Mouse (Mus musculus): ENCODE data around the gene Dmc1. TPM values are rescaled to one million over a fixed set of nuclear protein-coding genes. Genes with fewer than 3 reads are reported as not detected.
A peak's percentile ranks its signal among the peaks of the same experiment; 100 is the strongest.

The Dmc1 gene
- total RNA-seq, 1 experiment from 2014 or later = 2.8 TPM

DNA sequence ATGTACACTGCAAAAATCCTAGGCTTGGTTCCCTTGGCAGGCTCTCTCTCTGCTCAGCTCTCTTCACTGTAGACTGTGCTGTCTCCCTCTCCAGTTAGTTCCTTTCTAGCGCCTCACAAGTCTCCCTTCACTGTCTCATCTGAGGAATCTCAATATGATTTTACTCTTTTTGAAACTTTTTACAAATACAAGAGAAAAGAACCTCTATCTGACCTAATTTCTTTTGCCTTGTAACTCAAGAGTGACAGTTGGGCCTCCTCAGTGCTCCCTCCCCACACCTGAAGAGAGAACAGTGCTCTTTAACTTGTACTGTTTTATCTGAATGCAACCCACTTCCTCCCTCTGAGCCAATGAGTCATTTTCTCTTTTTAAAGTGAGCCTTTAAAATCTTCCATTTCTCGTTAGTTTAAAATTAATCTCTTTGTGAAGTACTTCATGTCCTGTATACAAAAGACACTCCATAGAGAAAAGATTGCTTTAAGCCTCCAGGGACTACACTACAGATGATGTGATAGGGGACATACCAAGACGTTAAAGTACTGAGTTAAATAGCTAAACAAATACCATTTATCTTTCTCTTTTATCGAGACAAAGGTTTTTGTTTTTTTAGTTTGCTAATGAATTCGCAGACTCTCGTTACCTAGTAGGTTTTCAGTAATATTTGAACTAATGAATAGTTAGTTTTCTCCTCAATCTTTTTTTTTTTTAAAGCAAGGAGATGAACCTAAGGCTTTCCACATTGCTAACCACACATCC lies 27.1 kb downstream of the Dmc1 start:
- ATAC-seq (replicated peaks in 1 of 2; ENCODE audit: insufficient read depth in 1 of 2, low FRiP score in 2 of 2, low TSS enrichment in 1 of 2, low read depth in 1 of 2, poor library complexity in 2 of 2, severe bottlenecking in 2 of 2) = no peak

- ATAC-seq (replicated peaks in 1 of 2; ENCODE audit: insufficient read depth in 1 of 2, low FRiP score in 2 of 2, low TSS enrichment in 1 of 2, low read depth in 1 of 2, poor library complexity in 2 of 2, severe bottlenecking in 2 of 2) = no peak
Observed at GRCm38 (mm10) chr15:79576947-79577346, 28.0 kb downstream of the Dmc1 start.

DNA sequence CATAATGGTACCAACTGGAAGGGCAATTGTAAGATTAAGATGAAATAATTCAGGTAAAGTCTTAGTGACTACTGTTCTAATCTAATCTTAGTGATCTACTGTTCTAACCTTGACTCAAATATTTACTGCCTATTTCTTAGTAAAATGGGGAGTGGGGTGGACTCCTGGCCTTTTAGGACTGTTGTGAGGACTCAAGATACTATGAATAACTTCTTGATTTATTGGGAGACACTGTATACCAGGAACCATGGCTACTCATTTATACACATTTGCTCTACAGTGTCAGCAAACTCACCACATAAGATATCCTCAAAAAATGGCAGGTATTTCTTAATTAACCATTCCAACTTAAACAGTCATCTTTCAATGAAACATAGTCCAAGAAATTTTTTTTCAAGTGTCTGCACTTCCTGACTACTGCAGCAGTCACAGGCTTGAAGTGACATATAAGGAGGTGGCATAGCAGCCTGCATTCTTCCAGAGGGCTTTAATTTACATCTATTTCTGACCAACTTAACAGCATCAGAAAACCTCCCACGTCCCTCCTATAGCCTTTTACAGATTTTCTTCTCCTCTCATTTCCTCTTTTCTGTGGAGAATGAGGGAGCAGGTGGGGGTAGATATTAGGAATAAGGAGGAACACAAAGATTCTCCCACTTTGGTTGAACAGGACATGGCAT lies 29.2 kb downstream of the Dmc1 start:
- no peak for ATAC-seq (replicated peaks in 1 of 2; ENCODE audit: insufficient read depth in 1 of 2, low FRiP score in 2 of 2, low TSS enrichment in 1 of 2, low read depth in 1 of 2, poor library complexity in 2 of 2, severe bottlenecking in 2 of 2)

- no peak for ATAC-seq (replicated peaks in 1 of 2; ENCODE audit: insufficient read depth in 1 of 2, low FRiP score in 2 of 2, low TSS enrichment in 1 of 2, low read depth in 1 of 2, poor library complexity in 2 of 2, severe bottlenecking in 2 of 2)
Observed at GRCm38 (mm10) chr15:79562417-79562816, 42.5 kb downstream of the Dmc1 start.

- no peak for ATAC-seq (replicated peaks in 1 of 2; ENCODE audit: insufficient read depth in 1 of 2, low FRiP score in 2 of 2, low TSS enrichment in 1 of 2, low read depth in 1 of 2, poor library complexity in 2 of 2, severe bottlenecking in 2 of 2)
Observed at GRCm38 (mm10) chr15:79559649-79560048, 45.3 kb downstream of the Dmc1 start.

- ATAC-seq (replicated peaks in 1 of 2; ENCODE audit: insufficient read depth in 1 of 2, low FRiP score in 2 of 2, low TSS enrichment in 1 of 2, low read depth in 1 of 2, poor library complexity in 2 of 2, severe bottlenecking in 2 of 2) = no peak
Observed at GRCm38 (mm10) chr15:79552566-79552965, 52.3 kb downstream of the Dmc1 start.

GRCm38 (mm10) chr15:79548226-79548625 lies 56.7 kb downstream of the Dmc1 start:
- ATAC-seq (replicated peaks in 1 of 2; ENCODE audit: insufficient read depth in 1 of 2, low FRiP score in 2 of 2, low TSS enrichment in 1 of 2, low read depth in 1 of 2, poor library complexity in 2 of 2, severe bottlenecking in 2 of 2) = no peak

DNA sequence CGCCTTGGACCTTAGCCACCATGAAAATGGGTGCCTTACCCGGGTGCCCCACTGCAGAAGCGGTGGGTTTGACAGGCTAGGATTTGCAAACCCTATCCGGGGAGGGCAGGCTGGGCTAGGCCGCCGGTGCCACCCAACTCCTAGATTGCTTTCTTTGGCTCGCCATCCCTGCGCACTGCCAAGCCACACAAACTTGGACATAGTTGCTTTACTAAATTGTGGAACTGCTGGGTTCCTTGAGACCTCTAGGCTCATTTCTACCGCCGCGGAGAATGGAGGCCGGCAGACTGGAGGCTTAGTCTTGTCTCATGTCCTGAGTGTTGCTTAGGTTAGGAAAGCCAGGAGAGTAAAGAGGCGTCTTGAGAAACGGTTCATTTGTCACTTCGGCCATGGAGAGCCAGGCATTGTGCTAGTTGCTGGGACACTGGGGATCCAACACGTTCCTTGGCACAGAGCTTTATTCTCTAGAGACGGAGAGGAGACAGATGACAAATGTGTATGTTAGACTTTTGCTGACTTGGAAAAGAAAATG lies 57.6 kb downstream of the Dmc1 start:
- no peak for ATAC-seq (replicated peaks in 1 of 2; ENCODE audit: insufficient read depth in 1 of 2, low FRiP score in 2 of 2, low TSS enrichment in 1 of 2, low read depth in 1 of 2, poor library complexity in 2 of 2, severe bottlenecking in 2 of 2)

DNA sequence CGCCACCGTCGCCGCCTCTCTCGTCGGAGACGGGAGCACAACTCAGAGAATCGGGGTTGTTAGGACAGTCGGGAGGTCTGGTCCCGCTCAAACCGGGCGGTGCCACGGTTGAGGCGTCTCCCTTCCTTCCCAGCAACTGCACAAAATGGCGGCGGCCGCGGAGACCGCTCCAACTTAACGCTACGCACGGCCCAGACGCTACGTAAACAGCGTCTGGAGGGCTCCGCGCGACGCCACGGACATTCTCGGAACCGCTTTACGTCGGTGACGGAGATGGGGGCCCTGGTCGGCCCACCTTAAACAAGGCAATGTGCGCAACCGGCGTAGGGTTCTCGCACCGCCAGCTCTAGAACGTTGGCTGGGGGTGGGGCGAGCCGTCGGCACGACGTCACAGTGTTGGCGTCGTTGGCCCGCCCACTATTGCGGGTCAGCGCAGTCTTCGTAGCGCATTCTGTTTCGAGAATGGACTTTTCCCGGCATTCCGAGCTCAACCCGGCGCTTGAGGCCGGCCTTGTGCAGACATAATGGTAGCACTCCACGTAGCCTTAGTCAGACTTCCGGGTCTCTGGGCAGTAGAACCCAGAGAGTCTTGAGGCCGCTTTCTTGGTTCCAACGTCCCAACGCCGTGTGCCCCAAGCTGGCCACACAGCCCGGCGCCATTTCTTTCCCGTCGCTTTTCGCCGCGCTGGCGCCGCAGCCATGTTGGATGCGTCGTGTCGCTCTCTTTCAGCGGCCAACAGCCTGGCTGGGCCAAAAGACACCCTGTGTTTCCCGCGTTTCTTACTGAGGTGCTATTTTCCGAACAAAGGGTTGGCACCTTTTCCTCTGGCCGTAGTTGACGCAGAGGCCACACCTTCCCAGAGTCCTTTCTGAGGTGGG lies 58.3 kb downstream of the Dmc1 start, which contains the start of gene Ddx17:
Ddx17 (minus strand) TSS at position 332 of the 879 bp plus-strand sequence.
- ATAC-seq (replicated peaks in 1 of 2; ENCODE audit: insufficient read depth in 1 of 2, low FRiP score in 2 of 2, low TSS enrichment in 1 of 2, low read depth in 1 of 2, poor library complexity in 2 of 2, severe bottlenecking in 2 of 2) = peak; percentile 96 to 98

DNA sequence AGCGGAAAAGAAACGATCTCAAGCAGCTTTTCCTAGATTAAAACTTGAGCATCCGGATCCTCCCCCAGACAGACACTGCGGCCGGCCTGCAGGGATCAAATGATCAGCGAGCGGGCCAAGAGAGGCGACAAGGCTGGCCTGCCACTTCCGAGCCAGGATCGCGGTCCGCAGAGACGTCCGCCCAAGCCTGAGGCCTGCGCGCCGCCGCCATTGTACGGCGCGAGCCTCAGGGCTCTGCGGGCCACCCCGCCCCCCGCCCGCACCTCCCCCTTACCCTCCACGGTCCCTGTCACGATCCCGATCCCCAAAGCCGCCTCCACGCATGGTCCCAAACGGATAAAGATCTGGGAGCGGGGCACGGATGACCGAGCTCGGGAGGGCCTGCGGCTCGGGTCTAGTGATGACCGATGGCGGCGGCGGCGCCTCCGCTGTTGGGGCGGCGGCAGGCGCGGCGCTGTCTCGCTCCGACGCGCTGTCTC lies 58.9 kb downstream of the Dmc1 start:
- no peak for ATAC-seq (replicated peaks in 1 of 2; ENCODE audit: insufficient read depth in 1 of 2, low FRiP score in 2 of 2, low TSS enrichment in 1 of 2, low read depth in 1 of 2, poor library complexity in 2 of 2, severe bottlenecking in 2 of 2)

- no peak for ATAC-seq (replicated peaks in 1 of 2; ENCODE audit: insufficient read depth in 1 of 2, low FRiP score in 2 of 2, low TSS enrichment in 1 of 2, low read depth in 1 of 2, poor library complexity in 2 of 2, severe bottlenecking in 2 of 2)
Observed at GRCm38 (mm10) chr15:79545496-79545895, 59.4 kb downstream of the Dmc1 start.

- ATAC-seq (replicated peaks in 1 of 2; ENCODE audit: insufficient read depth in 1 of 2, low FRiP score in 2 of 2, low TSS enrichment in 1 of 2, low read depth in 1 of 2, poor library complexity in 2 of 2, severe bottlenecking in 2 of 2) = no peak
Observed at GRCm38 (mm10) chr15:79543968-79544367, 60.9 kb downstream of the Dmc1 start.

DNA sequence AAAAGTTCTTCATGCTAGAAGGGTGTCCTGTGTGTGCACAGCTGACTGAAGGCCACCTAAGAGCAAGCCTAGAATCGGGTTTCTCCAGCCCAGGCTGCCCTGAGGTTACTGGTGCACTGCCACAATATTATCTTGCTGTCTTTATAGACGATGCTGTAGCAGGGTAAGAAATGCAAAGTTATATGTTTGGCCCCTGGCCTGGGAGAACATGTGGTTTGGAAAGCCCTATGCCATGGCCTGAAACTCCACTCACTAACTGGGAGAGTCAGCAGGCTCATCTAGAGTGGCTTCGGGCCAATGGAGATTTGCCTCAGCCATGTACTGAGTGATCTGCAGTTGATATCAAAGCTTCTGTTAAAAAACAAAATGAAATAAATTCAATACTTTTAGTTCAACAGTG lies 71.1 kb downstream of the Dmc1 start:
- ATAC-seq (replicated peaks in 1 of 2; ENCODE audit: insufficient read depth in 1 of 2, low FRiP score in 2 of 2, low TSS enrichment in 1 of 2, low read depth in 1 of 2, poor library complexity in 2 of 2, severe bottlenecking in 2 of 2) = no peak

GRCm38 (mm10) chr15:79529935-79530334 lies 75.0 kb downstream of the Dmc1 start:
- no peak for ATAC-seq (replicated peaks in 1 of 2; ENCODE audit: insufficient read depth in 1 of 2, low FRiP score in 2 of 2, low TSS enrichment in 1 of 2, low read depth in 1 of 2, poor library complexity in 2 of 2, severe bottlenecking in 2 of 2)

- ATAC-seq (replicated peaks in 1 of 2; ENCODE audit: insufficient read depth in 1 of 2, low FRiP score in 2 of 2, low TSS enrichment in 1 of 2, low read depth in 1 of 2, poor library complexity in 2 of 2, severe bottlenecking in 2 of 2) = no peak
Observed at GRCm38 (mm10) chr15:79527991-79528639, 76.8 kb downstream of the Dmc1 start.

GRCm38 (mm10) chr15:79527192-79527591 lies 77.7 kb downstream of the Dmc1 start:
- ATAC-seq (replicated peaks in 1 of 2; ENCODE audit: insufficient read depth in 1 of 2, low FRiP score in 2 of 2, low TSS enrichment in 1 of 2, low read depth in 1 of 2, poor library complexity in 2 of 2, severe bottlenecking in 2 of 2) = no peak

Measured in hematopoietic stem cell, adult 5-6 weeks (primary cell).